Mouse (Mus musculus) frontal cortex, postnatal 25 days (tissue): ENCODE data around the gene Abhd18.

Experiments used
- DNase-seq, 2 experiments: peaks; one replicate each; pipeline ENCODE4 v3.0.0; 2022; ENCODE audit warnings: low spot score in 2 of 2

Abhd18 gene

DNA sequence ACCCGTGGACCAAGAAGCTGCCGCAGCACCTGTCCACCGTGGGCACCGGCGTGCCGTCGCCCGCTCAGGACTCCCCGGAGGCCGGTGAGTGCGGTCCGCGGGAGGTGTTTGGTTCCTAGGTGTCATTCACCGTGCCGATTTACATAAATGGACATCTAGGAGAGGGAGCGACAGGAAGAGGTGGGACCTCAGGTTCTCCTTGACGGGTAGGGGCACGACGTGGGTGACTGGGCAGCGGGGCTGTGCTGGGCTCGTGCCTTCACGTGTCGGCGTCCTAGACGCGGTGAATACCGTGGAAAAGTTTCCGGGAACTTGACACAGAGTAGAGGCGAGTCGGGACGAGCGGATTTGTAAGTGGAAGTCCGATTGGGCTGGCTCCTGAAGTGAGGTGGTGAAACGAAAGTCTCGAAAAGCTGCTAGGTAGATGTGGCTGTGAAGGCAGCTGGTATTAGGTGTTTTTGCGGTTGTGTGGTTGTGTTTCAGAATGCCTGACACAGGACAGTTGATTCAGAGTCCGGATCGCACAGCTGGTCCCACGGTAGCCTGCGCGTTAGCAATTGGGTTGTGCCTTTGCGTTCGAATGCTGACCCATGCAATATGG is 103.9 kb downstream of the Abhd18 start:
- peak; percentile 17 to 20 for DNase-seq

DNA sequence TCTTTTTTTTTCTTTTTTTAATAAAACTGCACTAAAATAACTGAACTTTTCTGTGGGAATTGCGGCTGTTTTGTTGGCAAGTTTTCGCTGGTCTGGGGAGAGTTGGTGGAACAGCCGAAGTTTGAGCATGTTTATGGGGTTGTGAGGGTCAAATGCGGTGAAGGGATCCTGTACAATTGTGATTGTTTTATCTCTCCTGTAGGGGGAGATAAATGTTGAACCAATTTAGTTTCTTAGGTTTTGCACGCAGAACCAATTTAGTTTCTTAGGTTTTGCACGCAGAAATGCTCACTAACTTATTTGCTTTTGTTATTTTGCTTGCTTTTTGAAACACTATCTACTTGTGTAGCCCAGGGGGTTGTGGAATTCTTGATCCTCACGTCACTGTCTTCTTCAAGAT is 104.6 kb downstream of the Abhd18 start:
- no peak for DNase-seq

DNA sequence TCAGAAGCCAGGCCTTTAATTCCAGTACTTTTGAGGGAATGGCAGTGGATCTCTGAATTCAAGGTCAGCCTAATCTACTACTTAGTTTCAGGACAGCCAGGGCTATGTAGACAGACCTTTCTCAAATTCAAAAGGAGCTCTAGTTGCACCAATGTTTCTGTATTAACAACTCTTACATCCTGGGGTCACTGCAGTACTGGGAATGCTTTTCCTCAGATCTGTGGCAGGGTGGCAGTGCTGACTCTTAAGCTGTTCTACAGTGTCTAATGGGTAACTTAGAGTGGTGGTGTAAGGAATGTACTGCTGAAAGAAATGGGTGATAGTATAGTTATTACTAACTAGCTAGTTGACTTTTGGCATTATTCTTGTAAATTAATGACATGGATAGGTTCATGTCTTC is 105.8 kb downstream of the Abhd18 start:
- no peak for DNase-seq

DNA sequence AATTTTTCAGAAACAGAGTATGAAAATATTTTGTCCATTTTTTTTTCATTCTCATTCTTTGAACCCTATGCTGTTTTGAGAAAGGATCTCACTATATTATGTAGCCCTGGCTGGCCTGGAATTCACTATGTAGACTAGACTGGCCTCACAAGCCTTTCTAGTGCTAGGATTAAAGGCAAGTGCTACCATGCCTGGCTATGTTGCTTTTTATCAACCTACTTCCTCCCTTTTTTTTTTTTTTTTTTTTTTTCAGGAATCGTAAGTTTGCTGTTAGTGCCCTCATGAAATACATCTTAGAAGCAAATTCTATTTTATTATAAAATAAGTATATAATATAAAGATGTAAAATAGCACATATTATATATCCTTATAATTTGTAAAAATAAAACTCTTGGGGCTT is 108.0 kb downstream of the Abhd18 start:
- no peak for DNase-seq

DNA sequence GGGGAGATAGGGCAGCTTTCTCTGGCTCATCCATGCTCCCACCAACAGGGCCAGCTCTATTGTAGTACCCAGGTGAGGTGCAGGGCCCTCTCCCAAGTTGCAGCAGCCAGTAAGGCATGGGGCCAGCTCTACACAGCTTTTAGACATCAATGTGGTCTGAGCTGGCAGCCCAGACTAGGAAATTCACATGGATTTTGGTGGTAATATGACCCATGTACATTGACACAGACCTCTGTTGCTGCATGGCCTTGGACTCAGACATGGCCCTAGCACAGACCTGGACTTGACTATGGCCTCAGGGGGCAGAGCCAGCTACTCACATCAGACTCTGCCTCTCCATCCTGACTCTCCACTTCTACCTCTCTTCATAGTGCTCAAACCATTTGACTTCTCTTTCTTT is 112.1 kb downstream of the Abhd18 start:
- no peak for DNase-seq

DNA sequence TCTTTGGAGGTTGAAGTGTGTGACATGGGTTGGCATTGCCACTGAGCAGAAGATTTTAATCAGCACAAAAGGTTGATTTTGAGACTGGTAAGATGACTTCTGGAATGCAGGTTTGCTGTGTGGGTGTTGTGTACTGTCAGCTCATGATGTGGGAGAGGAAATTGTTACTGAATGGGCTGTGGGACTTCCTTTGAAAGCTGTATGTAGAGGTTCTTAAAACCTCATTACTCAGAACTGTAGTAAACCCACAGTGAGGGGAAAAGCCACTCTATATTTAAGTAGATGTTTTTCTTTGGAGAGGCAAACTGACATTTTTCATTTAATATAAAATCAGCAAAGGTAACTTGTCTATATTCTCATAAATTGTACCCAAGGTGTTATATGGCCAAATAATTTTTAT is 134.0 kb downstream of the Abhd18 start:
- DNase-seq = no peak

DNA sequence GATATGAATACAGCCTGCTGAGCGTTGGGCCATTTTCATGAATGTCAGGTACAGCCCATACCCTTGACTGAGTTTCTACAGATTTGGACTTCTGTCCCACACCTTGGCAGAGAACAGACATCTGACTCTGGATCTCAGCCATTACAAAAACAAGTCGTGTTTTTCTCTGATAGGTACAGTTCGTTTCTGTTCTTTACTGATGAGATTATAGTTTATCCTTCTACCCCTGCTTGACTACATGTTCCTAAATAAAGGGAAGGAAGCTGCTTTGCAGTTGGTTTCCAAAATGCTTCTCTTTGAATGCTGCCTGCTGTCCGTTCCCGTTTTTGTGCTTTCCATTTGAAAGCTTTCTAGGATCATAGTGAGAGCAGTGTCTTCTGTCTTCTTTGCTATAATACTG is 140.8 kb downstream of the Abhd18 start:
- no peak for DNase-seq
